Mouse (Mus musculus) macrophage (primary cell): ENCODE results near the gene Rnf5. TPM values are rescaled to one million over a fixed set of nuclear protein-coding genes. Genes with fewer than 3 reads are reported as not detected.

Experiments
- H3K27ac ChIP-seq: fragments of 350-480 bp; formaldehyde crosslinking; 2 replicates; pipeline ENCODE4 v1.9.0; 2021
- H3K36me3 ChIP-seq: fragments of 350-480 bp; formaldehyde crosslinking; 2 replicates; pipeline ENCODE4 v1.9.0; 2021; ENCODE audit errors: inconsistent target
- H3K4me3 ChIP-seq: fragments of 350-480 bp; formaldehyde crosslinking; 2 replicates; pipeline ENCODE4 v1.9.0; 2021; ENCODE audit errors: inconsistent target
- H3K79me2 ChIP-seq: fragments of 350-480 bp; formaldehyde crosslinking; 2 replicates; pipeline ENCODE4 v1.9.0; 2021; ENCODE audit errors: inconsistent target
- WGBS: methylation state at CpG from one replicate; pipeline ENCODE4 v1.1.7; 2026; ENCODE audit warnings: inconsistent platforms; ENCODE audit not compliant: missing documents; 5-methylcytosine and 5-hydroxymethylcytosine counted together
- polyA plus RNA-seq: library from polyadenylated mRNA; stranded (reverse); fragments of 250-400 nt; gene quantifications from 3 replicates; pipeline ENCODE4 v1.2.4, GENCODE M21; 2018; ENCODE audit warnings: inconsistent platforms

The Rnf5 gene
- polyA plus RNA-seq, 1 experiment from 2014 or later, result 45.1 TPM

DNA sequence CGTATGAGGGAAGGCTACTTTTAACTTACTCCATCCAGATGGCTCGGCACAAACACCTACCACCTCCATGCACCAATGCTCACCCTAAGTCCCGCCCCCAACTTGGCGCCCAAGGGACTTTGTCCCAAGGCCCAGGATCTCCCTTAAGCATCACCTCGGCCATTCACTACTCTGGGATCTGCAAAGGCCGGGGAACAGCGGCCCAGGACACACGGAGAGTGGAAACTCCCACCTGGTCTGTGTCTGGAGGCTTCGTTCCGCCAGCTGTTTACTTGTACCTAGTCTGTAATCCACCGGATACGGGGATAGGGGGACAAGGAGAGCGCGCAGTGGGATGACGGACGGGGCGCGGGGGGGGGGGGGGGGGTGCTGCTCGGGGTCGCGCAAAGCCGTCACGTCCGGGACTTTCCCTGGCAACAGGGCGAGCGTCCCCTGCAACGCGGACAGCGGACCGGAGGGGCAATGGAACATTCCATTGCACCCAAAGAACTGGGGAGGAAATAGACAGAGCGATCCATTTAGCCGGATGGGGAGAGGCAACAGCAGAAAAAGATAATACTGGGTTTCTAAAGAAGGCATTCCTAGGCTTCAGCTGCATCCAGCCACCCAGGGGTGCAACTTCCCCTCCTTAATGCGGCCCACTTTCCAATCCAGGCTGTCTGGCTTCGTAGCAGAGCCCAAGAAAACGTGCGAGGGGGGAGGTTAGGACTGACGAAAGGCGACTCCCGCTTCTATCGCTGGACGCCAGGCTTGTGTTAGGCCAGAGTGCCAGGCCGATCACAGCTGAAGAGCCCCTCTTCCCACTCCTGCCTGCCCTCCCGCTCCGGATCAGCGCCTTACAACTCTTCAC is 23.8 kb upstream of the Rnf5 start:
- peaks cover 23% of the 10 kb centered on the region for H3K36me3 ChIP-seq
- 3% methylated on average over 44 of the region's 45 CpGs for WGBS
- H3K27ac ChIP-seq, result peak overlapping the region; percentile 92
- H3K79me2 ChIP-seq, result peaks cover 17% of the 10 kb centered on the region; the same call in 1 of the 2 replicates
- peak overlapping the region; percentile 80 for H3K4me3 ChIP-seq

DNA sequence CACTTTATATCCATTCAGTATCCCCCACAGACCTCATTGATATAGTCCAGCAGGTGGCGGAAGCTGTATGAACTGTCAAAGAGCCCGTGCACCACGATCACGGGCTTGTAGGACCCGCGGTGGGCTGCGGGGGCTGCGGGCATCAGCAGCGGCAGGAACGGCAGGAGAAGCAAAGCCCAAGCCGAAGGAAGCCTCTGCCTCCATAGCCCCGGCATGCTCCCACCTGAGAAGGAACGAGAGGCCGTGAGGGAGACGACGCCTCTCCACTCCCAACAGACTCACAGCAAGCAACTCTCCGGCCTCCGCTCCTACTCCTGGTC is 23.2 kb upstream of the Rnf5 start:
- H3K79me2 ChIP-seq, result peaks cover 17% of the 10 kb centered on the region; the same call in 1 of the 2 replicates
- under 1% methylated on average over 18 of the region's 18 CpGs for WGBS

DNA sequence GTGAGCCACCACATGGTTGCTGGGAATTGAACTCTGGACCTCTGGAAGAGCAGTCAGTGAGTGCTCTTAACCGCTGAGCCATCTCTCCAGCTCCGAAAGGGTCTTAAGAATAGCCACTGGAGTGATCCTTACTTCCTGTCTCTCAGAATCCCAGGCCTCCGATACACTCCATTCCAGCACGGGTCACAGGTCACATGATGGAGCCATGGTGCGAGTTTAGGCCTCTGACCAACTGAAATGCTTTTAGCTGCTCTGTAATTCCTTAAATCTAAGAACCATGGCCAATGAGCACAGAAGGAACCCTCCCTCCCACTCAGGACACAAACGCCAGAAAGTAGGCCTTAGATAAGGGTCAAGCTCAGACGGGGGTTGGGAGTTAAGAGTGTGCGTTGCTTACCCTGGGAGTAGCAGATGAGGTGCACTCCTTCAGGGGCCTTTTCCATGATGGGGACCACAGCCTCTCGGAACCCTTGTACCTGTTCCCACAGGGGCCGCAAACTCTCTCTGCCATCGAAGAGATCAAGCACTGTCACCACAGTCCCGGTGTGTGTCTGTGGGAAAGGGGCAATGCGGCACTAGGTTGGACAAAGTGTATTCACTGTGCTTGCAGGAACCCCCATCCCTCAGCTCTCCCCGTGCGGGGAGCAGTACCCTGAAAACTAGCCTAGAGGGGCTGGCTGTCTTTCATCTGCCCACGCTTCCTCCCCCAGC is 22.7 kb upstream of the Rnf5 start:
- H3K27ac ChIP-seq, result no peak overlapping the region
- peaks cover 17% of the 10 kb centered on the region; the same call in 1 of the 2 replicates for H3K79me2 ChIP-seq
- peak overlapping the region; percentile 80 for H3K4me3 ChIP-seq

More for the DNA sequence above, 23.2 kb upstream of the Rnf5 start:
- Histone ChIP-seq H3K4me3 (peak overlapping the region; percentile 80), H3K36me3 (peaks cover 28% of the 10 kb centered on the region), H3K27ac (peak overlapping the region; percentile 55)

GRCm38 (mm10) chr17:34624981-34625380 is 21.5 kb upstream of the Rnf5 start:
- H3K36me3 ChIP-seq, result peaks cover 37% of the 10 kb centered on the region
- H3K79me2 ChIP-seq, result peaks cover 17% of the 10 kb centered on the region; the same call in 1 of the 2 replicates
- 93% methylated on average over 3 of the region's 3 CpGs for WGBS
- H3K4me3 ChIP-seq, result no peak overlapping the region
- H3K27ac ChIP-seq, result no peak overlapping the region

More for the DNA sequence above, 22.7 kb upstream of the Rnf5 start:
- WGBS, result 76% methylated on average over 16 of the region's 16 CpGs
- peaks cover 32% of the 10 kb centered on the region for H3K36me3 ChIP-seq

DNA sequence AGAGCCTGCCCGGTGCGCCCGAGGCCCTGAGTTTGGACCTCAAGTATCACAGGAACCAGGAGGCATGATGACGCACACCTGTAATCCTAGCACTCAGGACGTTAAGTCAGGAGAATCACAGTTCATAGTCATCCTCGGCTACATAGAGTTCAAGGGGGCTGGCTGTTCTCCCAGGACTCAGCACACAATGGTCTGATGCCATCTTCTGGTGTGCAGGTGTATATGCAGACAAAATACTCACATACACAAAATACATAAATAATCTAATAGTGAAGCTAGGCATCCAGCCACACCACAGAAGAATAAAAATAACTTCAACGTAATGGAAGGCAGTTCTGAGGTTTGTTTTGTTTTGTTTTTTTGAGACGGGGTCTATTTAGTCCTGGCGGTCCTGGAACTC is 19.7 kb upstream of the Rnf5 start:
- Histone ChIP-seq H3K79me2 (peaks cover 17% of the 10 kb centered on the region; the same call in 1 of the 2 replicates), H3K27ac (no peak overlapping the region), H3K4me3 (no peak overlapping the region), H3K36me3 (peaks cover 37% of the 10 kb centered on the region)
- WGBS, result 89% methylated on average over 9 of the region's 9 CpGs

GRCm38 (mm10) chr17:34621006-34621405 is 17.5 kb upstream of the Rnf5 start:
- WGBS, result 95% methylated on average over 8 of the region's 8 CpGs
- H3K36me3 ChIP-seq, result peaks cover 48% of the 10 kb centered on the region
- H3K4me3 ChIP-seq, result no peak overlapping the region
- peaks cover 10% of the 10 kb centered on the region; the same call in 1 of the 2 replicates for H3K79me2 ChIP-seq
- no peak overlapping the region for H3K27ac ChIP-seq

DNA sequence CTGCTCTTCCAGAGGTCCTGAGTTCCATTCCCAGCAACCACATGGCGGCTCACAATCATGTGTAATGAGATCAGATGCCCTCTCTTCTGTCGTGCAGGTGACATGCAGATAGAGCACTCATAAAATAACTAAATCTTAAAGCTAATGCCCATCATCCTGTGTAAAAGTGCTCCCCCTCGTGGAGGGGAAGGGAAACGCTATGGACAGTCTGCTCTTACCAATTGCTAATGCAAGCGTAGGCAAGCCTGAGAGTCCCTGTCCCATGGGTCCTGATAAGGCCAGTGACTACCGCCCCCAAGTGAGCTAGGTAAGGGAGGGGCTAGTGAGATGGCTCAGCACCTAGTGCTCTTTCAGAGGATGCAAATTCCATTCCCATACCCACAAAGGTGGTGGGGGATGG is 15.5 kb upstream of the Rnf5 start:
- Histone ChIP-seq H3K79me2 (no peaks in the 10 kb centered on the region), H3K36me3 (peaks cover 46% of the 10 kb centered on the region)
- WGBS, result 18% methylated on average over 6 of the region's 6 CpGs

DNA sequence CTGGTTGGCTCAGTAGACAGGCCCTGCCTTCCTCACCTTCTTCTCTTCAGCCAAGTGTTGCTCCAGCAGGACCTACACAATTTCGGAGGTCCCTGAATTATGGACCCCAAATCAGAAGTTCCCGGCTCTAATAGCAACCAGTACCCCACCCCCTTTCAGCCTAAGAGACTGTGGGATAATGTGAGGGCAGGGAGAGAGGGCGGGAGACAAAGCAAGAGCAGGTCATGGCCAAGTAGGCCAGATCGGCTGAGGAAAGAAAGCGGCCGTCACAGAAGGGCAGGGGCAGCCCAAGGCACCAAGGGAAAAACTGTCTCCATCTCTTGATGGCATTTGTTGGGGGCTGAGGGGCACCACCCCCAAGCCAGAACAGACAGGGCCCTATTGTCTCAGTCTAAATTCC is 12.4 kb upstream of the Rnf5 start, which contains the start of gene Egfl8:
TSS of gene Egfl8 (minus strand) at position 101 of the 400 bp plus-strand sequence.
- H3K36me3 ChIP-seq, result peaks cover 48% of the 10 kb centered on the region
- H3K4me3 ChIP-seq, result no peak within 1 kb of the TSS
- 94% methylated on average over 5 of the region's 6 CpGs for WGBS

More for the DNA sequence above, 15.5 kb upstream of the Rnf5 start:
- Histone ChIP-seq H3K4me3 (no peak overlapping the region), H3K27ac (no peak overlapping the region)

GRCm38 (mm10) chr17:34613830-34614229 is 10.3 kb upstream of the Rnf5 start:
- WGBS, result 98% methylated on average over 10 of the region's 10 CpGs
- H3K79me2 ChIP-seq, result peaks cover 8% of the 10 kb centered on the region; the same call in 1 of the 2 replicates
- H3K4me3 ChIP-seq, result no peak overlapping the region
- no peak overlapping the region for H3K27ac ChIP-seq
- H3K36me3 ChIP-seq, result peaks cover 53% of the 10 kb centered on the region

More for the DNA sequence above, 12.4 kb upstream of the Rnf5 start, which contains the start of gene Egfl8:
- H3K27ac ChIP-seq, result no peak within 1 kb of the TSS
- H3K79me2 ChIP-seq, result no peaks in the 10 kb centered on the region

- WGBS, result 78% methylated on average over 11 of the region's 11 CpGs
- Histone ChIP-seq H3K36me3 (peaks cover 53% of the 10 kb centered on the region), H3K4me3 (no peak overlapping the region), H3K79me2 (peaks cover 15% of the 10 kb centered on the region), H3K27ac (no peak overlapping the region)
These were observed 9.7 kb upstream of the Rnf5 start for GRCm38 (mm10) chr17:34613054-34613645.

GRCm38 (mm10) chr17:34611050-34611449 is 7.6 kb upstream of the Rnf5 start:
- H3K36me3 ChIP-seq, result peaks cover 43% of the 10 kb centered on the region; the same call in 1 of the 2 replicates
- peaks cover 36% of the 10 kb centered on the region for H3K79me2 ChIP-seq
- no peak overlapping the region for H3K4me3 ChIP-seq
- no peak overlapping the region for H3K27ac ChIP-seq
- 92% methylated on average over 8 of the region's 8 CpGs for WGBS

- Histone ChIP-seq H3K4me3 (no peak overlapping the region), H3K36me3 (peaks cover 26% of the 10 kb centered on the region; the same call in 1 of the 2 replicates), H3K79me2 (peaks cover 41% of the 10 kb centered on the region), H3K27ac (no peak overlapping the region)
- 78% methylated on average over 7 of the region's 7 CpGs for WGBS
These were observed 4.5 kb upstream of the Rnf5 start for GRCm38 (mm10) chr17:34607997-34608396.

DNA sequence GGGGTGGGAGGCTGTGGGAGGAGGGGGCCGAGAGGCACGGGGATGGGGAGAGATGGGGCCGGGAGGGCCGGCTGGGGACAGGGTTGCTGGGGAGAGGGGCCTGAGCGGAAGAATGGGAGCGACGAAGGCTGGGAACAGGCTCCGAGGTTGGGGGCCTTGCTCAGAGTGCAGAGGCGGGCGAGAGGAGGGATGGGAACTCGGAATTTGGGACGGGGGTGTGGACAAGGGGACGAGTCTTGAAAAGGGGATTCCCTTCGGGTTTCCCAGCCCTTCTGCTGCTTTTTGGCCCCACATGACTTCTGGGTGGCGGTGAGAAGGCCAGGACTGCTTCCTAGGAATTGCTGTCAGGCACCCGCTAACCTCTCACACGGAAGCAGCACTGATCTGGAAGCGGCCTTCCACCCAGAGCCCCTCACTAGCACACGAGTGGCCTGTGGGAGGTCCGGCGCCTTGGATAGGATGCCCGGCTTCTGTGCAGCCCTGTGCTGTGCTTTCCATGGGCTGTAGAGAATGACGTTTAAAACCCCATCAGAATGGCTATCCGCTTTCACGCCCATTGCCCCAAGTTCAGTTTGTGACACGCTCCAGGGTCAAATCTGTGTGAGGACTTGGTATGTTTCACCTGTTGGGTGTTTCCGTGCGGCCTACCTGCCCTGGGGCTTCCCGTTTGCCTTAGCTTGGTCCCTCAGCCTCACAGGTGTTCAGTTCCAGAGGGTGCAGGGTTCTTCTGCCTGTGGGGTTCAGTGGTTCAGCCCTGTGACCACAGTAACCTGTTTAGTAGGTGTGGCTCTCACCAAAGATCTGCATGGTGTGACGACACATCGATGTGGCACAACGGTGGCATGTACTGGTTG is 2.9 kb upstream of the Rnf5 start:
- Histone ChIP-seq H3K79me2 (peaks cover 55% of the 10 kb centered on the region), H3K36me3 (peaks cover 11% of the 10 kb centered on the region; the same call in 1 of the 2 replicates), H3K4me3 (peak overlapping the region; percentile 75), H3K27ac (peak overlapping the region; percentile 46; the same call in 1 of the 2 replicates)
- WGBS, result 18% methylated on average over 31 of the region's 32 CpGs
